Mouse (Mus musculus): ENCODE measurements around the gene Stag1.

- TF ChIP-seq EP300 (IDR thresholded peaks at IDR 0.05; ENCODE audit: insufficient read depth, low read depth, low read length) (no peak), CTCF (IDR thresholded peaks at IDR 0.05; ENCODE audit: low read depth, low read length) (no peak), POLR2A (IDR thresholded peaks at IDR 0.05; ENCODE audit: insufficient read depth, low read length) (no peak)
These were observed 353.9 kb downstream of the Stag1 start for GRCm38 (mm10) chr9:100951481-100951880.
